Mouse (Mus musculus): ENCODE data around the gene Btnl9. TPM values are rescaled to one million over a fixed set of nuclear protein-coding genes. Genes with fewer than 3 reads are reported as not detected.

Gene Btnl9
- polyA plus RNA-seq, 1 experiment from 2014 or later = 2.1 TPM

DNA sequence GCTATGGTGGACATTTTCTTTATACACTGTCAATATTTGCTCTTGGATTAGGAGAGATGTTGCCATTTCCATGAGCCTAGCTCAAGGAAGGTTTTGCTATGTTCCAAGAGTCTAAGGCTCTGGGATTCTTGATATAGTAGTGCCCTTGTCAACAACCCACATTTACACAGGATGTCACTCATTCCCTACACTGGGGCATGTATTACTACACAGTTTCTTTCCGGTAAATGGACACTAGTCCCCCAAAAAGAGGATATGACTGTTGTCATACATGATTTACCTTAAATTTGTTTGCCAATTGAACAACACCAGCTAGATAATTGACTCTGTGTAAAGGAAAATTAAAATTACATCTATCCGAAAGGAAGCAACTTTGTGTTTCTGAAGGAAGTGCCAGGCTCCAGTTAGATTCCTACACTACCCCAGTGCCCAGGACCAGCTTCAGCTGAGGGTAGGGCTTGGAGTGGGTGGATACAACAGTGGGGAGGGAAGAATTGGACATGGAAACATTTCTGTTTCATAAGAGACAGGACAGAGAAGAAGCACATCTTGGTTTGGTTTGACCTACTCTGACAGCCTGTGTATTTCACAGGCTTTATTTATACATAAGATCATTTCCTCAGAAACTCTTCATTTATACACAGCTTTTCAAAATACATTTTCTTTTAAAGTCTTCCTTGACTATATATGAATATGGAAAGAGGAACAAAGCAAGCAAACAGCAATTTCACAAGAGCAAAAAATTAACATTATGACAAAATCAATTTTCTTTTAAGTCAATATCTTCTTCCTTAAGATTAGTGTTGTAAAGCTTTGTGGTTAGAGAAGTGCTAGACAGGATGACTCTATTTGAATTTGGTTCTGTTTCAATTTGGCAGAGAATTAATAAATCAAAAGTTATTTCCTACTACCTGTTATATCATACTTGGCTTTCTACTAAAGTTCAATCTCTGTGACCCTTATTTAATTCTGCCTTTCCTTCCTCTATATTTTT is 29.8 kb downstream of the Btnl9 start:
- WGBS = 79% methylated on average over 2 of the region's 2 CpGs
- ATAC-seq (ENCODE audit: insufficient read depth, low FRiP score) = no peak
- H3K9ac ChIP-seq (ENCODE audit: low read length) = no peak overlapping the region

DNA sequence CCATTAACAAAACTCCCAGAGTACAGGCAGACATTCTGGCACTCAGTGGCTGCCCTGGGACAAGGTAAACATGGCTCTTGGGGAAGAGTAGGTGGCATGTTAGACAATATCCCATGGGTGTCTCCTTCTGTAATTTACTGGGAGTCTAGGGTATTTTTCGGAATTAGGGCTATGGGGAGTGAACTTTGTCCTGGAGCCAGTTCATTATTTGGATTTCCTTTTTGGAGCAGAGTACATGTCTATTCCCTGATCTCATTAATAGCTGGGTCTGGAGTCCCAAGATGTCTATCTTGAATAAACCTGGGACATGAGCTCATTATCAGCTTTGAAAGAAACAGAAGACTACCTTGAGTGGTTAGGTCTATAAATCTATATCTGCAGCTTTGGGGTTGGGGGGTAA is 32.9 kb downstream of the Btnl9 start, which contains the start of gene Olfr1394:
Olfr1394 (plus strand) TSS at position 301 of the 400 bp plus-strand sequence.
- ATAC-seq (ENCODE audit: insufficient read depth, low FRiP score) = no peak
- Histone ChIP-seq H3K4me1 (ENCODE audit: control insufficient read depth, insufficient read depth, low read length) (no peaks in the 10 kb centered on the region), H3K4me3 (replicated peaks; ENCODE audit: low read length) (no peak within 1 kb of the TSS), H3K36me3 (ENCODE audit: control insufficient read depth, insufficient read depth, low read length) (no peaks in the 10 kb centered on the region), H3K9me3 (replicated peaks; ENCODE audit: control insufficient read depth, low read length) (no peaks in the 10 kb centered on the region), H3K27ac (ENCODE audit: low read length) (no peak within 1 kb of the TSS), H3K27me3 (ENCODE audit: control insufficient read depth, insufficient read depth, low read length) (no peaks in the 10 kb centered on the region), H3K4me2 (ENCODE audit: low read depth, low read length) (no peak within 1 kb of the TSS), H3K9ac (ENCODE audit: low read length) (no peak within 1 kb of the TSS)
- WGBS = 85% methylated on average over 1 of the region's 1 CpGs

More for the DNA sequence above, 29.8 kb downstream of the Btnl9 start:
- H3K4me3 ChIP-seq (replicated peaks; ENCODE audit: low read length) = no peak overlapping the region
- H3K27me3 ChIP-seq (ENCODE audit: control insufficient read depth, insufficient read depth, low read length) = no peaks in the 10 kb centered on the region
- no peak overlapping the region for H3K4me2 ChIP-seq (ENCODE audit: low read depth, low read length)
- no peaks in the 10 kb centered on the region for H3K4me1 ChIP-seq (ENCODE audit: control insufficient read depth, insufficient read depth, low read length)
- no peaks in the 10 kb centered on the region for H3K36me3 ChIP-seq (ENCODE audit: control insufficient read depth, insufficient read depth, low read length)
- H3K27ac ChIP-seq (ENCODE audit: low read length) = no peak overlapping the region
- no peaks in the 10 kb centered on the region for H3K9me3 ChIP-seq (replicated peaks; ENCODE audit: control insufficient read depth, low read length)

DNA sequence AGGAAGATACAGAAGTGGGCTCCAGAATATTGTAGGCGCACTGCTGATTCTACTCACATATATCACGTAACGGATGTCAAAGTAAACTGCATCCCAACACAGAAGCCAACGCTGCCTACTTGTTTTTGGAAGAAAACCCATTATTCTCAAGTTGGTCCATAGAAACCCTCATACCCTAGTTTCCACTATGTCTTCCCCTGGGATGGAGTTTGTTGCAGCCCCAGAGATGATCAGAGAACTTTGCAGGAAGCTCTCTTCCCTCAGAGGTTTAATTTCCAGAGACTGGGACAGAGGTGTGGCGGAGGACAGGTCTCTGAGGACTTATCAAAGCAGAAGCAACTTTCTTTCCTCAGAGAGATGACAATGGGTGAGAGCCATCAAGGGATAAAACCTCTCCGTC is 45.0 kb downstream of the Btnl9 start, which contains the start of gene Olfr1395:
Olfr1395 (plus strand) TSS at position 301 of the 400 bp plus-strand sequence.
- no peak within 1 kb of the TSS for H3K9ac ChIP-seq (ENCODE audit: low read length)
- H3K36me3 ChIP-seq (ENCODE audit: control insufficient read depth, insufficient read depth, low read length) = no peaks in the 10 kb centered on the region
- WGBS = 86% methylated on average over 6 of the region's 6 CpGs
- no peaks in the 10 kb centered on the region for H3K4me1 ChIP-seq (ENCODE audit: control insufficient read depth, insufficient read depth, low read length)
- ATAC-seq (ENCODE audit: insufficient read depth, low FRiP score) = no peak
- no peak within 1 kb of the TSS for H3K4me3 ChIP-seq (replicated peaks; ENCODE audit: low read length)
- H3K4me2 ChIP-seq (ENCODE audit: low read depth, low read length) = no peak within 1 kb of the TSS
- H3K27me3 ChIP-seq (ENCODE audit: control insufficient read depth, insufficient read depth, low read length) = no peaks in the 10 kb centered on the region
- no peaks in the 10 kb centered on the region for H3K9me3 ChIP-seq (replicated peaks; ENCODE audit: control insufficient read depth, low read length)
- H3K27ac ChIP-seq (ENCODE audit: low read length) = no peak within 1 kb of the TSS

DNA sequence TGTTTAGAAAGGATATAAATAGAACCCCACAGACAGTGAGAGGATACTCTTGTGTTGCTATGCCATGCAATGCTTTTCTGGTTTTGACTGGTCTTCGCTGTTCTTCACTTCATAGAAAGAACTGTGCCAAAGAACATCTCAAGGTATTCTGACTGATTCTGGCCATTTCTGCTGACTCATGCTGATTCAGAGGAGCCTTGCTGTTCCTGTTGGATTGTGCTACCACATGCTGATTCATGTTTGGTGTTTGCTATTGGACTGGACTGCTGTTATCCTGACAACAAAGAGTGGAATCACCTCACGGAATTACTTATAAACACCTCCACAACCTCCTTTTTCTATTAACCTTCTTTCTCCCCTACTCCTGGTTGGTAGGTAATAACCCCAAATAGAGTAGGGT is 62.8 kb downstream of the Btnl9 start:
- Histone ChIP-seq H3K36me3 (ENCODE audit: control insufficient read depth, insufficient read depth, low read length) (no peaks in the 10 kb centered on the region), H3K4me3 (replicated peaks; ENCODE audit: low read length) (no peak overlapping the region), H3K27ac (ENCODE audit: low read length) (no peak overlapping the region), H3K9ac (ENCODE audit: low read length) (no peak overlapping the region), H3K9me3 (replicated peaks; ENCODE audit: control insufficient read depth, low read length) (no peaks in the 10 kb centered on the region), H3K4me1 (ENCODE audit: control insufficient read depth, insufficient read depth, low read length) (no peaks in the 10 kb centered on the region), H3K4me2 (ENCODE audit: low read depth, low read length) (no peak overlapping the region), H3K27me3 (ENCODE audit: control insufficient read depth, insufficient read depth, low read length) (no peaks in the 10 kb centered on the region)
- 83% methylated on average over 2 of the region's 2 CpGs for WGBS
- ATAC-seq (ENCODE audit: insufficient read depth, low FRiP score) = no peak

DNA sequence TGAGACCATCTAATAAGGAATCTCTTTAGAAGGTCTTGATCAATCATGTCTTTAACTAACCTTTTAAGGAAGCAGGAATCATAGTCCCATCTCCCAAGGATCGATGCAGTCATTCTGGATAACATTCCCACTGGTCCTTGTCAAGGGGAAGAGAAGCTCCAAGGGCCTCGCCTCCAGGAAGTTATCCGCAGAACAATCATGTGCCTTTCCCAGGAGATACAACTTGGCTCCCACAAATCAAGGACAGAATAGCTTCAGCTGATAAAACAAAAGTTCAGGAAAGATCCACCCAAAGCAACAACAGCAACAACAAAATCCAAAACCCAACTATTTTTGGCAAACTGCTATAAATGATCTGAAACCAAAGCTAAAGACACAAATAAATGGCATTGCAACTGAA is 67.3 kb downstream of the Btnl9 start:
- WGBS = 75% methylated on average over 3 of the region's 3 CpGs

More for the DNA sequence above, 67.3 kb downstream of the Btnl9 start:
- no peak overlapping the region for H3K4me3 ChIP-seq (replicated peaks; ENCODE audit: low read length)
- no peak overlapping the region for H3K27ac ChIP-seq (ENCODE audit: low read length)
- no peaks in the 10 kb centered on the region for H3K27me3 ChIP-seq (ENCODE audit: control insufficient read depth, insufficient read depth, low read length)
- no peak overlapping the region for H3K4me2 ChIP-seq (ENCODE audit: low read depth, low read length)
- no peak for ATAC-seq (ENCODE audit: insufficient read depth, low FRiP score)
- no peak overlapping the region for H3K9ac ChIP-seq (ENCODE audit: low read length)
- H3K4me1 ChIP-seq (ENCODE audit: control insufficient read depth, insufficient read depth, low read length) = no peaks in the 10 kb centered on the region
- H3K9me3 ChIP-seq (replicated peaks; ENCODE audit: control insufficient read depth, low read length) = no peaks in the 10 kb centered on the region
- H3K36me3 ChIP-seq (ENCODE audit: control insufficient read depth, insufficient read depth, low read length) = no peaks in the 10 kb centered on the region

Other genes starting within 250 kb of the Btnl9 start
- gene Psme2b, start 241.0 kb downstream of the Btnl9 start, polyA plus RNA-seq (2015; fragmentation: Nextera tagmentation; extraction: Ambion mirVana) = 3.2 and 10.3 TPM in 2 replicates
- not detected in 2 replicates for gene Olfr56, start 208.3 kb downstream of the Btnl9 start, polyA plus RNA-seq (2015; fragmentation: Nextera tagmentation; extraction: Ambion mirVana)
- 1.1 and 1.4 TPM in 2 replicates for gene 9930111J21Rik1, start 207.8 kb downstream of the Btnl9 start, polyA plus RNA-seq (2015; fragmentation: Nextera tagmentation; extraction: Ambion mirVana)
- gene Gm12185, start 194.9 kb downstream of the Btnl9 start, polyA plus RNA-seq (2015; fragmentation: Nextera tagmentation; extraction: Ambion mirVana) = not detected in 2 replicates
- 2.3 TPM in 2 replicates for gene Tgtp1, start 193.0 kb downstream of the Btnl9 start, polyA plus RNA-seq (2015; fragmentation: Nextera tagmentation; extraction: Ambion mirVana)
- gene 9930111J21Rik2, start 135.9 kb downstream of the Btnl9 start, polyA plus RNA-seq (2015; fragmentation: Nextera tagmentation; extraction: Ambion mirVana) = 1.1 and 1.3 TPM in 2 replicates
- gene Tgtp2, start 123.0 kb downstream of the Btnl9 start, polyA plus RNA-seq (2015; fragmentation: Nextera tagmentation; extraction: Ambion mirVana) = 0.41 TPM in 1 of 2 replicates, not detected in the other
- 1.8 and 2.7 TPM in 2 replicates for gene Ifi47, start 110.6 kb downstream of the Btnl9 start, polyA plus RNA-seq (2015; fragmentation: Nextera tagmentation; extraction: Ambion mirVana)
- gene Olfr1396, start 72.3 kb downstream of the Btnl9 start, polyA plus RNA-seq (2015; fragmentation: Nextera tagmentation; extraction: Ambion mirVana) = not detected in 2 replicates
- gene Olfr1395, start 44.9 kb downstream of the Btnl9 start, polyA plus RNA-seq (2015; fragmentation: Nextera tagmentation; extraction: Ambion mirVana) = not detected in 2 replicates
- gene Olfr1394, start 32.8 kb downstream of the Btnl9 start, polyA plus RNA-seq (2015; fragmentation: Nextera tagmentation; extraction: Ambion mirVana) = not detected in 2 replicates
- gene Zfp62, start 16.1 kb upstream of the Btnl9 start, polyA plus RNA-seq (2015; fragmentation: Nextera tagmentation; extraction: Ambion mirVana) = 30.3 and 32.9 TPM in 2 replicates
- gene Mgat1, start 57.0 kb upstream of the Btnl9 start, polyA plus RNA-seq (2015; fragmentation: Nextera tagmentation; extraction: Ambion mirVana) = 65.9 and 70.1 TPM in 2 replicates
- gene Olfr1393, start 91.1 kb upstream of the Btnl9 start, polyA plus RNA-seq (2015; fragmentation: Nextera tagmentation; extraction: Ambion mirVana) = 0.10 TPM in 1 of 2 replicates, not detected in the other
- 0.08 TPM in 1 of 2 replicates, not detected in the other for gene Olfr1392, start 98.1 kb upstream of the Btnl9 start, polyA plus RNA-seq (2015; fragmentation: Nextera tagmentation; extraction: Ambion mirVana)
- gene Olfr10, start 117.6 kb upstream of the Btnl9 start, polyA plus RNA-seq (2015; fragmentation: Nextera tagmentation; extraction: Ambion mirVana) = not detected in 2 replicates
- not detected in 2 replicates for gene Olfr1391, start 135.6 kb upstream of the Btnl9 start, polyA plus RNA-seq (2015; fragmentation: Nextera tagmentation; extraction: Ambion mirVana)
- not detected in 2 replicates for gene Olfr1390, start 148.0 kb upstream of the Btnl9 start, polyA plus RNA-seq (2015; fragmentation: Nextera tagmentation; extraction: Ambion mirVana)
- gene Olfr1389, start 235.9 kb upstream of the Btnl9 start, polyA plus RNA-seq (2015; fragmentation: Nextera tagmentation; extraction: Ambion mirVana) = not detected in 2 replicates
- gene Olfr1388, start 249.5 kb upstream of the Btnl9 start, polyA plus RNA-seq (2015; fragmentation: Nextera tagmentation; extraction: Ambion mirVana) = 0.18 TPM in 1 of 2 replicates, not detected in the other